Mouse (Mus musculus) CD8-positive naive resting alpha-beta T cell, adult 2 months (primary cell): ENCODE data around the gene Arl15.

Experiments
- DNase-seq, 2 experiments: peaks; one replicate each; pipeline ENCODE4 v3.0.0; 2022; ENCODE audit warnings: low read depth in 2 of 2, low spot score in 2 of 2

The Arl15 gene

GRCm38 (mm10) chr13:114090786-114091185 is 296.5 kb downstream of the Arl15 start:
- no peak for DNase-seq

- no peak for DNase-seq
Measured at GRCm38 (mm10) chr13:114091231-114091630, 296.9 kb downstream of the Arl15 start.

DNA sequence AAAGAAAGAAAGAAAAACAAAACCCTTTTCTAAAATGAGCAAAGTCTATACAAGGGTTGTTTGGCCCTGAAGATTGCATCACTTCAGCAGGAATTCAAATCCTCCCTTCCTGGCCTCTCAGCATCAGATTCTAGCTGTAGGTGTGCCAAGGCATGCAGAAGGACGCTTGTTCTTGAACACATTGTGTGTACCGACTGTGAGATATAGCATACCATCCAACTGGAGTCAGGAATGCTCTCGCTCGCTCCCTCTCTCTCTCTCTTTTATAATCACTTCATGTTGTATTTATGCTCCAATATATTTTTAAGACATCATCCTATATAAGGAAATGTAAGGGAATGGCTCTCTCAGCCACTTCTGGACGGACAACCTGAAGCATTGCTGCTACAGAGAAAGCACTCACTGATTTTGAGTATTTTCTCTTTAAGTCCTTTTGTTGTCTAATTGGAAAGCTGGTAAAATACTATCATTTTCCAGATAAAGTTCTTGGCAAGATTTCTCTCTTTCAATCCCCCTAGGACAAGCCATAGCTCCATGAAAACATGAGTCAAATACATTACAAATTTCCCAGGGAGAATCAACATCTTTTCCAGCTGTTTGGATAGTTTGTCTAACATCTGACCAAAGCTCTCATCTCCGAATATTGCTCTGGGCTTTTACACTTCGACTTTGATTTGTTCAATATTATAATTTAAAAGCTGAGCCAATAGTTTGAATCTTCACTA is 300.0 kb downstream of the Arl15 start:
- DNase-seq = no peak

DNA sequence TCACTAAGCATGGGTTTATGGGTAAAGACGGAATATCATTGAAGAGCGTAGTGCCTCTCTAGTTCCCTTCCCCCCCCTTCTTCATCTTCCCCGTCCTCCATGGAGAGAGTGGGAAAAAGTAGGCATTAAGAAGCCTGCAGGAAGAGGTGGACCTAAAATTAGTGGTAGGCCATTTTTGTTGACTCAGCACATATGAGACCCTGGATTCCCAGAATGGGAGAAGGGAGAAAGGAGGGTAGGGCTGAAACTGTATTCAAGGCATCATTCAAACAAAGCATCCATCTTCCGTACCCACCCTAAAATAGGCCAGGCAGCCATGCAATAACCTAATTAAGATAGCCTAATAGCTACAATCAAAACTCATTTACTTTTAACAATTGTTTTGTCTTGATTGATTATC is 301.1 kb downstream of the Arl15 start:
- no peak for DNase-seq

- no peak for DNase-seq
Measured at GRCm38 (mm10) chr13:114096386-114096785, 302.1 kb downstream of the Arl15 start.

DNA sequence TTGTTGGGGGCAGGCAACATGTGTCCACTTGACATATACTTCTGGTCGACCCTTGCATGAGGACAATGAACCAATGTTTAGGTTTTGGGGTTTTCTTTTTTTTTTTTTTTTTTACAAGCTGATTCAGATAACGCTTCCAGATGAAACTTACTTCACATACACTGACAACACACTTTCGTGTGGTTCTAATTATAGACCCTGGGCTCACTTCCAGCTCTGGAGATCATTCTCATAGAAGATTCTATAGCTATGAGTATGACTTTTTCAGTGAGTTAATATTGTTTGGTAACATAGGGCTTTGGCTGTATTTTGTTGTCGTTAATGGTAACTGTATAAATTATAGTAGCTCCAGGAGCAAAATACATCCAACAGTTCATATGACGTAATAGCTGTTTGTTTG is 306.9 kb downstream of the Arl15 start:
- no peak for DNase-seq

DNA sequence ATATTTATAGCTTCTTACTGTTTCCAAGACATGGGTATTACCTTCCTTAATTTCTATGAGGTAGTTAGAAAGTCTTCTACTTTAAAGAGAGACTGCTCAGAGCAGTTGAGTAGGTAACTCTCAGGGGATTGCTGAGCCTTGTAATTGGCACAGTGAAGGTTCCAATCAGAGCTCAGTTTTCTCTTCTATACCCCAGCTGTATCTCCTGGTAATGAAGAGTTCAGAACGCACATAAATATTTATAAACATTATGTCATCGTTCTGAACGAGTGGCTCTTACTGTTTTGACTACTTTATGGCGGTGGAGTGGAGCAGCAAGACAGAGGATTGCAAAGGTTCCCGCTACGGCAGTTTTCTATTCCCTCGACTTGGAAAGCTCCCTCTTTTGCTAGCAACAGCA is 311.8 kb downstream of the Arl15 start:
- DNase-seq = no peak

- DNase-seq = no peak
Measured at GRCm38 (mm10) chr13:114107499-114107898, 313.2 kb downstream of the Arl15 start.

DNA sequence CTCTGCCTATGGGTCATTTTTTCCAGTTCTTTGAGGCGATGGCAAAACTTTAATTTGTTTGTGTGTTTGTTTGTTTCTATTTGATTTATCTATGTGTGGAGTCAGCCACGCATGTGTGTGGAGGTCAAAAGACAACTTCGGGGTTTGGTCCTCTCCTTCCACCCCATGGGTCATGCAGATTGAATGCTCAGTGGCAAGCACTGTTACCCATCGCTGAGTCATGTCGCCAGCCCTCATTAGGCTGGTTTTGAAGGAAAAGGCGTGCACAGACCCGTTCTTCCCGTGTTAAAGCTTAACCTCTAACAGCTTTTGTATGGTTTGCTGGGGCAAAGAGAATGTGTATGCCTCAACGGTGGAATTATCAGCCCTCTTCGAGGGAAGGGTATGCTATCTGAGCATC is 315.1 kb downstream of the Arl15 start:
- no peak for DNase-seq

DNA sequence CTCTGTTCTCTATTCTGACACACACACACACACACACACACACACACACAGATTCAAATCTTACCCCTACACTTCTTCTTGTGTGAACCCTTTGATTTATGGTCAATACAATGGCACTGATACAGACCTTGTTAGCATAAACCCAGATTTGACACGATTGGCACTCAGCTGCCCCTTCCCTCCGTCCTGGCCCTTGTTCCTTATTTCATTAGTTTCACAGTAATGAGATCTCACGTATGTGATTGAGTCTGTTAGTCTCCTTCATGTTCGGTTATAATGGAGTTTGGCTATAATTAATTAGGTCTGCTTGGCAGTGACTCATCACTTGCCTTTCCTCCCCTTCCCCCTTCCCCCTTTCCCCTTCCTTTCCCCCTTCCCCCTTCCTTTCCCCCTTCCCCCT is 315.5 kb downstream of the Arl15 start:
- DNase-seq = no peak

- DNase-seq = no peak
Measured at GRCm38 (mm10) chr13:114113516-114113915, 319.2 kb downstream of the Arl15 start.

- no peak for DNase-seq
Measured at GRCm38 (mm10) chr13:114114586-114114985, 320.3 kb downstream of the Arl15 start.

- no peak for DNase-seq
Measured at GRCm38 (mm10) chr13:114115106-114115505, 320.8 kb downstream of the Arl15 start.

GRCm38 (mm10) chr13:114118104-114118830 is 324.0 kb downstream of the Arl15 start:
- DNase-seq = no peak

- no peak for DNase-seq
Measured at GRCm38 (mm10) chr13:114119816-114120215, 325.5 kb downstream of the Arl15 start.

GRCm38 (mm10) chr13:114121591-114121990 is 327.3 kb downstream of the Arl15 start:
- no peak for DNase-seq

DNA sequence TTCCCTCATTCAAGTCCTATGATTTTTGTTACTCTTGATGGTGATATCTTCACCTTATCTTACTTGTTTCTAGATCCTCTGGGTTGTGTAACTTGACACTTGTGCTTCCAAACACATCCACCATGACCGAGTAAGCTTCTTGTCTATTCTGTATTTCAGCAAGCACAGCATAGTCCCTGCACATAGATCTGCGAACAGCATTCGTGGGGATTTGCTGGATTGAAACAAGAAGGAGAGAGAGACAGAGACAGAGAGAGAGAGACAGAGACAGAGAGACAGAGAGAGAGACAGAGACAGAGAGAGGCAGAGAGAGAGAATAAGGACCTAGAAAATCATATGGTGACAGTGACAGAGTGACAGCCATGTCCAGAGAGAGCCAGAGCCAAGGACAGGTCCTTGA is 329.1 kb downstream of the Arl15 start:
- DNase-seq = no peak

- DNase-seq = no peak
Measured at GRCm38 (mm10) chr13:114124385-114124784, 330.1 kb downstream of the Arl15 start.

GRCm38 (mm10) chr13:114124991-114125390 is 330.7 kb downstream of the Arl15 start:
- no peak for DNase-seq

DNA sequence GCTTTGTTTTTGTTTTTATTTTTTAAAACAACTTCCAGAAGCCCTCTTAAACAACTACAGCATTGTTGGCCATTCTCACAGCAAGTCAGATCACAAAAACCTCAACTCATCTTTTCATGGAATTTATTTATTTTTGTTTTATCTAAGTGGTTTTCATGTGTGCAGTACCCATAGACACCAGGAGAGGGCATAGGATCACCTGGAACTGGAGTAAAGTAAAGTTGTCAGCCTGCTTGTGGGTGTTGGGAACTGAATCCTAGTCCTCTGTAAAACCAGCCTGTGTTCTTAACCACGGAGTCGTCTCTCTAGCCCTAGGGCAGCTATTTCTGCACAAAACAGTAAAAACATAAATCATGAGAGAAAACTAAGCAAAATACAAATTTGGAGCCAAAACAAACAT is 334.1 kb downstream of the Arl15 start:
- DNase-seq = no peak

- no peak for DNase-seq
Measured at GRCm38 (mm10) chr13:114129986-114130385, 335.7 kb downstream of the Arl15 start.

DNA sequence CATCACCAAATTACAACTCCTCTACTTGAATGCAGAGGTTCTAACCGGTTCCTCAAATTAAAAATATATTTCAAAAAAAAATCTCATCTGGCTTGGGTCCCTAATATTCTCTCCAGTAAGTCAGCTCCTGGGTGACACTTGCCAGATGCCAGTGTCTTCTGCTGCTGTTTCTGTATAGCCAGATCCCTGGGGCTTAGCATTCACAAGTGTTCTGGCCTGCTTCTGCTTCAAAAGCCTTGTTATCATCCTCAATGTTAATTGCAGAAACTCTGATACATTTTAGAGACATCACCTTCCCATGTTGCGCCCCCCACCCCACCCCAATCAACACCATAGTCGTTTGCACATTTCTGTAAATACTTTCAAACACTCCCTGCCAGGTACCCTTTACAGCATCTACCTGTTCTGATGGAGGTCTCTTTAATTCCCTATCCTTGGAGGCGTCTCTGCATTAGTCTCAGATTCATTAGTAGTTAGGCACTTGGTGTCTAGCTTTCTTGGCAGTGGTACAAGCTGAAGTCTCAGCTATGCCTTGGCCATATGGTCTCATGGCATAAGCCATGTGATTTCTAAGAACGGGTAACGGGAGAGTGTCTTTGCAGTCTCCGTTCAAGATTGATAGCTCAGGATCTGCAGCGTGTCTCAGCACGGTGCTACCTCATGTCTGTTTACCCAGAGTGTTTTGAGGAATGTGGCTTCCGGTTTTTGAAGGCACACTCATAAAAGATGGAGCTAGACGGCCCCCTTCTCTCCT is 336.4 kb downstream of the Arl15 start:
- DNase-seq = no peak
